Mouse (Mus musculus): Measurements from ENCODE around the gene Ivl. TPM values are rescaled to one million over a fixed set of nuclear protein-coding genes. Genes with fewer than 3 reads are reported as not detected.

Gene Ivl
- polyA plus RNA-seq (2015; fragmentation: Nextera tagmentation; extraction: Ambion mirVana), result 4.4 TPM in 1 of 2 replicates, not detected in the other

DNA sequence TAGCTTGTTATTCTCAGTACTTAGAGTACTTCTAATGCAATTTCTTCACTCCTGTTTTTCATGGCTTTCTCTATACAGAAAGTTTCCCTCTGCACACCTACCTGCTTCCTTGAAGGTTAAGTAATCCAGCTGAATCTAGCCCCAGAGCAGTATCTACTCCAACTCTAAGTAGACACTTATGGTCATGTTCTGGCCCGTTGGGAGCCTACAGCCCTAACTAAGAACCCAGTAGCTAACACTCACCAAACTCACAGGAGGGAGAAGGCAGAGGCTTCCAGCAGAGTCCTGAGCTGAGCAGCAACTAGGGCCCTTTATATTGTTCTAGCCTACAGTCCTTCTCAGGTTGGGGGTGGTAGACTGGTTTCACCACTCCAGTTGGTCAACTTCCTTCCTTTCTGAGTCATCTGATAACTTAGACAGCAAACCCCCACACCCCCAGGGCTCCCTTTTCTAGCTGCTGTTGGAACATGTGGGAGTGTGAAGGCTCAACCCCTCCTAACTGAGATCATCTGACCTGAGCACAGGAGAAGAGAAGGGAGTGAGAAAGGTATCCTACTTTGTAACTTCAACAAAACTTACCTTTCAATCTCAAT, at the start of gene Ivl:
TSS of gene Ivl (minus strand) at position 287 of the 593 bp plus-strand sequence.

DNA sequence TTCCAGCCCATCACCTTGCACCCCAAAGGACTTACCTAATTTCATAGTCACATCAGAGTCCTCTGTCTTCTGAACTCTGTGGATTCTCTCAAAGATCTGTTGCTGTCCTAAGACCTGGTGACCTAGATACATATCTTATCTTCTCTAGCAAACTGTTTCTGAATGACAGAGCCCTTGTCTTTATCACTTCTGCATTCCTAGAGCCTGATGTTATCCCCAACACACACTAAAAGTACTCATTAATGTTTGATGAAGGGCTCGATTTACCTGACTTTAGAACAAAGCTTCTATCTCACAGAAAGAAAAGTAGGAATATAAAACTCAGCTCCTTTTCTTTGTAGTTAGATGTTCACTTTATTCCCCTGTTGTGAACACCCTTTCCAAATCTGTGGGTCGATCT, 48.0 kb upstream of the Ivl start, which contains the start of gene Lce6a:
TSS of gene Lce6a (minus strand) at position 101 of the 400 bp plus-strand sequence.

DNA sequence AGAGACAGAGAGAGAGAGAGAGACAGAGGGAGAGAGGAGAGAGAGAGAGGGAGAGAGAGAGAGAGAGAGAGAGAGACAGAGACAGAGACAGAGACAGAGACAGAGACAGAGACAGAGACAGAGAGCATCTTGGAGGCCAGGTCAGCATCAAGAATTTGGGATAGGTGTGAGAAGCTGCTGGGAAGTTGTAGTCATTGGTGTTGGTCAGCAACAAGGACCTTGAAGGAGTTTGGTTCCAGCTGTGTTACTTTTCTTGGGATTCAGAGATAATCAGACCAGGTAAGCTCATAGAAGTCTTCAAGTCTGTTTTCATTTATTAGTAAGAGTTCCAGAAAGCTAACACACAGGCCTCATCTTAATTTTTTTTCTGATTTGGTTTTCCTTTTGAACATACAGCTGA, 33.9 kb upstream of the Ivl start, which contains the start of gene 2210017I01Rik:
TSS of gene 2210017I01Rik (minus strand) at position 101 of the 400 bp plus-strand sequence.

GRCm38 (mm10) chr3:92588858-92589257, 15.3 kb upstream of the Ivl start, which contains the start of gene Smcp:
Gene Smcp, minus strand, starts transcription at chr3:92588997.

GRCm38 (mm10) chr3:92534411-92534810, 39.1 kb downstream of the Ivl start, which contains the start of gene 2310046K23Rik:
Gene 2310046K23Rik, minus strand, starts transcription at chr3:92534511.

Other genes with a start within 250 kb of the Ivl start
- gene Sprr2d, start 234.6 kb downstream of the Ivl start, polyA plus RNA-seq (2015; fragmentation: Nextera tagmentation; extraction: Ambion mirVana), result 1.0 TPM in 1 of 2 replicates, not detected in the other
- not detected in 2 replicates for gene Sprr2e, start 221.6 kb downstream of the Ivl start, polyA plus RNA-seq (2015; fragmentation: Nextera tagmentation; extraction: Ambion mirVana)
- gene Sprr2f, start 208.5 kb downstream of the Ivl start, polyA plus RNA-seq (2015; fragmentation: Nextera tagmentation; extraction: Ambion mirVana), result not detected in 2 replicates
- gene Sprr2h, start 188.1 kb downstream of the Ivl start, polyA plus RNA-seq (2015; fragmentation: Nextera tagmentation; extraction: Ambion mirVana), result 0.84 TPM in 1 of 2 replicates, not detected in the other
- gene Sprr2i, start 165.7 kb downstream of the Ivl start, polyA plus RNA-seq (2015; fragmentation: Nextera tagmentation; extraction: Ambion mirVana), result not detected in 2 replicates
- gene Sprr2j-ps, start 155.7 kb downstream of the Ivl start, polyA plus RNA-seq (2015; fragmentation: Nextera tagmentation; extraction: Ambion mirVana), result not detected in 2 replicates
- 8.4 and 11.3 TPM in 2 replicates for gene Gm9774, start 144.3 kb downstream of the Ivl start, polyA plus RNA-seq (2015; fragmentation: Nextera tagmentation; extraction: Ambion mirVana)
- gene Sprr2k, start 141.2 kb downstream of the Ivl start, polyA plus RNA-seq (2015; fragmentation: Nextera tagmentation; extraction: Ambion mirVana), result not detected in 2 replicates
- 2.6 TPM in 1 of 2 replicates, not detected in the other for gene Sprr1b, start 134.9 kb downstream of the Ivl start, polyA plus RNA-seq (2015; fragmentation: Nextera tagmentation; extraction: Ambion mirVana)
- gene Sprr3, start 115.0 kb downstream of the Ivl start, polyA plus RNA-seq (2015; fragmentation: Nextera tagmentation; extraction: Ambion mirVana), result not detected in 2 replicates
- not detected in 2 replicates for gene Sprr1a, start 87.8 kb downstream of the Ivl start, polyA plus RNA-seq (2015; fragmentation: Nextera tagmentation; extraction: Ambion mirVana)
- not detected in 2 replicates for gene Sprr4, start 73.2 kb downstream of the Ivl start, polyA plus RNA-seq (2015; fragmentation: Nextera tagmentation; extraction: Ambion mirVana)
- not detected in 2 replicates for gene 2310046K23Rik, start 39.2 kb downstream of the Ivl start, polyA plus RNA-seq (2015; fragmentation: Nextera tagmentation; extraction: Ambion mirVana)
- not detected in 2 replicates for gene Smcp, start 15.3 kb upstream of the Ivl start, polyA plus RNA-seq (2015; fragmentation: Nextera tagmentation; extraction: Ambion mirVana)
- gene 2210017I01Rik, start 33.8 kb upstream of the Ivl start, polyA plus RNA-seq (2015; fragmentation: Nextera tagmentation; extraction: Ambion mirVana), result not detected in 2 replicates
- gene Lce6a, start 47.9 kb upstream of the Ivl start, polyA plus RNA-seq (2015; fragmentation: Nextera tagmentation; extraction: Ambion mirVana), result 3.9 TPM in 1 of 2 replicates, not detected in the other
- gene Lce1a1, start 74.6 kb upstream of the Ivl start, polyA plus RNA-seq (2015; fragmentation: Nextera tagmentation; extraction: Ambion mirVana), result 10.0 TPM in 1 of 2 replicates, not detected in the other
- 4.4 TPM in 1 of 2 replicates, not detected in the other for gene Lce1b, start 83.2 kb upstream of the Ivl start, polyA plus RNA-seq (2015; fragmentation: Nextera tagmentation; extraction: Ambion mirVana)
- 22.2 TPM in 1 of 2 replicates, not detected in the other for gene Lce1a2, start 96.6 kb upstream of the Ivl start, polyA plus RNA-seq (2015; fragmentation: Nextera tagmentation; extraction: Ambion mirVana)
- 19.1 TPM in 1 of 2 replicates, not detected in the other for gene Lce1c, start 105.5 kb upstream of the Ivl start, polyA plus RNA-seq (2015; fragmentation: Nextera tagmentation; extraction: Ambion mirVana)
- 4.5 TPM in 1 of 2 replicates, not detected in the other for gene Lce1d, start 113.5 kb upstream of the Ivl start, polyA plus RNA-seq (2015; fragmentation: Nextera tagmentation; extraction: Ambion mirVana)
- gene Lce1e, start 135.3 kb upstream of the Ivl start, polyA plus RNA-seq (2015; fragmentation: Nextera tagmentation; extraction: Ambion mirVana), result 9.5 TPM in 1 of 2 replicates, not detected in the other
- gene Lce1f, start 146.6 kb upstream of the Ivl start, polyA plus RNA-seq (2015; fragmentation: Nextera tagmentation; extraction: Ambion mirVana), result 9.6 TPM in 1 of 2 replicates, not detected in the other
- gene Gm38119, start 165.4 kb upstream of the Ivl start, polyA plus RNA-seq (2015; fragmentation: Nextera tagmentation; extraction: Ambion mirVana), result not detected in 2 replicates
- gene Lce1g, start 178.6 kb upstream of the Ivl start, polyA plus RNA-seq (2015; fragmentation: Nextera tagmentation; extraction: Ambion mirVana), result 5.5 TPM in 1 of 2 replicates, not detected in the other
- gene Lce1h, start 191.3 kb upstream of the Ivl start, polyA plus RNA-seq (2015; fragmentation: Nextera tagmentation; extraction: Ambion mirVana), result 5.9 TPM in 1 of 2 replicates, not detected in the other
- 12.5 TPM in 1 of 2 replicates, not detected in the other for gene Lce1i, start 205.2 kb upstream of the Ivl start, polyA plus RNA-seq (2015; fragmentation: Nextera tagmentation; extraction: Ambion mirVana)
- 3.5 TPM in 1 of 2 replicates, not detected in the other for gene Lce1j, start 216.8 kb upstream of the Ivl start, polyA plus RNA-seq (2015; fragmentation: Nextera tagmentation; extraction: Ambion mirVana)
- 2.4 TPM in 1 of 2 replicates, not detected in the other for gene Lce1k, start 234.2 kb upstream of the Ivl start, polyA plus RNA-seq (2015; fragmentation: Nextera tagmentation; extraction: Ambion mirVana)

All from skeletal muscle tissue, postnatal 0 days (tissue).